ENCODE assay signal across 16 mouse cellular contexts in the genomic region with DNA sequence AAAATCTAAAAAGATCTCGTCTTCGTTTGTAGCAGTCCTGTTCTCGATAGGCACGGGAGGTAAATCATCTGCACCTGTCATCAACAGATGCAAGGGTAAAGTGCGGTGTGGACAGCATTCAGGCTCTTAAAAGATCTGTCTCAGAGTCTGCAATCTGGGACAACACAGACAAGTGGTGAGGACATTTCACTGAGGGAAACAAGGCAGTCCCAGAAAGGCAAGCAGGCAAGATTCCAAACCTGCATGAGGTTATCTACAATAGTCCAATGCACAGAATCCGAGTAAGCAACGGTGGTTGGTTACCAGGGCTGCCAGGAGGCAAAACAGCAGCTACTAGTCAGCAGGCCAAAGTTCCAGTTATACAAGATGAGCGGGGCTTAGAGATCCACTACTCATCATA.
DNase-seq lines count a peak whose midpoint lies in the region; ATAC-seq lines count a peak whose summit lies in the region.
"Had no signal": no experiment of that assay in that cellular context is flagged by ENCODE, and none has a peak within 500 bp of the region (broad histone marks: within the 10 kb centered on the region; RNA-seq: fewer than 3 reads in every experiment).

No protein-coding gene starts in this region.

- peak; percentile 65 for DNase-seq in left cerebral cortex, postnatal 4 days
- DNase-seq in left cerebral cortex, adult 9 months (ENCODE audit: low spot score in 2 of 2), result no peak
- DNase-seq in cerebellum, adult 11-12 months, result peak; percentile 72
- DNase-seq in cerebellum, adult 9-11 months, result peak; percentile 78
- no peak for DNase-seq in kidney, postnatal 36 days
- no peak for DNase-seq in left cerebral cortex, adult 18-20 months (ENCODE audit: low spot score in 2 of 2)
- DNase-seq: adrenal gland, postnatal 25 days; gastrocnemius, postnatal 25 days; heart, adult 11 months; heart, postnatal 36 days; kidney, adult 18-20 months; kidney, postnatal 25 days; layer of hippocampus, postnatal 36 days had no signal

- intact Hi-C loops in left cerebral cortex, postnatal 4 days (cut with DNase I), result no loop called here

- ATAC-seq in activated CD4-positive, CD25-positive, alpha-beta regulatory T cell, adult 4 months, result no peak
- ATAC-seq: CD4-positive, CD25-positive, alpha-beta regulatory T cell, adult 4 months; forebrain, embryonic 13.5 days had no signal

Comparison
In these comparisons a context has a peak if more than half of its experiments do, and no peak if none do; other contexts are left out.
1. DNase-seq: peak in left cerebral cortex, postnatal 4 days (single experiment), cerebellum, adult 11-12 months (single experiment) and cerebellum, adult 9-11 months (single experiment); none in left cerebral cortex, adult 9 months (0 of 2), kidney, postnatal 36 days (0 of 2) and left cerebral cortex, adult 18-20 months (0 of 2).